Mouse (Mus musculus) large intestine, adult 2 months (tissue): ENCODE data around the gene Gga2. TPM values are rescaled to one million over a fixed set of nuclear protein-coding genes. Genes with fewer than 3 reads are reported as not detected.
A peak's percentile ranks its signal among the peaks of the same experiment; 100 is the strongest.

Experiments used
- DNase-seq: peaks from one replicate; pipeline ENCODE4 v3.0.0-alpha.2; 2012; ENCODE audit warnings: low read depth, low spot score
- WGBS: fragments of 180-500 bp; shearing (Covaris S2); methylation state at CpG from one replicate; pipeline ENCODE4 v1.1.7; 2018; 5-methylcytosine and 5-hydroxymethylcytosine counted together
- polyA plus RNA-seq: library from polyadenylated mRNA; depleted of rRNA; stranded (reverse); fragments of >200 nt; gene quantifications from 2 replicates; pipeline ENCODE4 v1.2.3, GENCODE M21; 2012

Gene Gga2
- polyA plus RNA-seq, 1 experiment: 13.0 TPM

- 83% methylated on average over 10 of the region's 10 CpGs for WGBS
- DNase-seq: no peak
Measured at GRCm38 (mm10) chr7:122012949-122013348, 8.1 kb downstream of the Gga2 start.

GRCm38 (mm10) chr7:122012370-122012769 is 8.7 kb downstream of the Gga2 start:
- no peak for DNase-seq
- 97% methylated on average over 4 of the region's 4 CpGs for WGBS

- WGBS: 79% methylated on average over 8 of the region's 8 CpGs
- DNase-seq: no peak
Measured at GRCm38 (mm10) chr7:122000396-122000795, 20.6 kb downstream of the Gga2 start.

- no peak for DNase-seq
- WGBS: 91% methylated on average over 5 of the region's 5 CpGs
Measured at GRCm38 (mm10) chr7:121995961-121996360, 25.1 kb downstream of the Gga2 start.

GRCm38 (mm10) chr7:121981307-121981871 is 39.6 kb downstream of the Gga2 start, which contains the start of gene Cog7:
TSS of gene Cog7 (minus strand) at chr7:121981711.
- peak; percentile 59 for DNase-seq
- WGBS: under 1% methylated on average over 55 of the region's 55 CpGs

- no peak for DNase-seq
- WGBS: 64% methylated on average over 4 of the region's 4 CpGs
Measured at GRCm38 (mm10) chr7:121975031-121975430, 46.0 kb downstream of the Gga2 start.

GRCm38 (mm10) chr7:121971698-121972097 is 49.3 kb downstream of the Gga2 start:
- no peak for DNase-seq
- 75% methylated on average over 3 of the region's 3 CpGs for WGBS

- WGBS: 91% methylated on average over 9 of the region's 9 CpGs
- DNase-seq: no peak
Measured at GRCm38 (mm10) chr7:121970250-121970649, 50.8 kb downstream of the Gga2 start.

- no peak for DNase-seq
- WGBS: 91% methylated on average over 9 of the region's 9 CpGs
Measured at GRCm38 (mm10) chr7:121968816-121969215, 52.2 kb downstream of the Gga2 start.

GRCm38 (mm10) chr7:121968242-121968641 is 52.8 kb downstream of the Gga2 start:
- 75% methylated on average over 8 of the region's 8 CpGs for WGBS
- DNase-seq: no peak

- WGBS: 87% methylated on average over 7 of the region's 7 CpGs
- no peak for DNase-seq
Measured at GRCm38 (mm10) chr7:121966169-121966568, 54.9 kb downstream of the Gga2 start.

GRCm38 (mm10) chr7:121963883-121964398 is 57.1 kb downstream of the Gga2 start:
- WGBS: 60% methylated on average over 6 of the region's 6 CpGs
- DNase-seq: no peak

- WGBS: 66% methylated on average over 3 of the region's 3 CpGs
- no peak for DNase-seq
Measured at GRCm38 (mm10) chr7:121962571-121962959, 58.5 kb downstream of the Gga2 start.

GRCm38 (mm10) chr7:121961913-121962570 is 59.0 kb downstream of the Gga2 start:
- WGBS: 85% methylated on average over 7 of the region's 7 CpGs
- no peak for DNase-seq

- 41% methylated on average over 12 of the region's 12 CpGs for WGBS
- no peak for DNase-seq
Measured at GRCm38 (mm10) chr7:121955802-121956201, 65.2 kb downstream of the Gga2 start.

- DNase-seq: no peak
- WGBS: 67% methylated on average over 11 of the region's 11 CpGs
Measured at GRCm38 (mm10) chr7:121954891-121955669, 65.9 kb downstream of the Gga2 start.

GRCm38 (mm10) chr7:121947513-121947912 is 73.5 kb downstream of the Gga2 start:
- no peak for DNase-seq
- WGBS: 62% methylated on average over 4 of the region's 4 CpGs

- DNase-seq: no peak
- 77% methylated on average over 5 of the region's 5 CpGs for WGBS
Measured at GRCm38 (mm10) chr7:121946196-121946595, 74.8 kb downstream of the Gga2 start.

GRCm38 (mm10) chr7:121942371-121942770 is 78.7 kb downstream of the Gga2 start:
- no peak for DNase-seq

GRCm38 (mm10) chr7:121941640-121942039 is 79.4 kb downstream of the Gga2 start:
- WGBS: 69% methylated on average over 3 of the region's 3 CpGs
- DNase-seq: no peak

More at GRCm38 (mm10) chr7:121942371-121942770, 78.7 kb downstream of the Gga2 start:
- 88% methylated on average over 2 of the region's 2 CpGs for WGBS
